Mouse (Mus musculus) forebrain, embryonic 15.5 days (tissue): ENCODE results near the gene Csnk2b. TPM values are rescaled to one million over a fixed set of nuclear protein-coding genes. Genes with fewer than 3 reads are reported as not detected.
"Not testable (repeated sequence)": the region's sequence is repeated elsewhere in the genome, so short reads cannot be mapped to it uniquely, and the experiment has no call there.

ENCODE experiments used
- ATAC-seq: fragments of 200-750 bp; cut with Nextera tagmentation; replicated peaks from 2 replicates; pipeline ENCODE4 v1.8.0; 2017; ENCODE audit warnings: mild to moderate bottlenecking, moderate TSS enrichment, moderate library complexity
- H3K27ac ChIP-seq: fragments of 300-500 bp; sonication (generic); replicated peaks from 2 replicates; pipeline ENCODE4 v1.5.1; 2015; ENCODE audit warnings: mild to moderate bottlenecking, inconsistent platforms
- H3K27me3 ChIP-seq: fragments of 300-500 bp; sonication (generic); 2 replicates; pipeline ENCODE4 v1.6.1; 2015; ENCODE audit warnings: inconsistent platforms
- H3K36me3 ChIP-seq: fragments of 300-500 bp; sonication (generic); 2 replicates; pipeline ENCODE4 v1.6.1; 2015; ENCODE audit warnings: mild to moderate bottlenecking, inconsistent platforms
- H3K4me1 ChIP-seq: fragments of 300-500 bp; sonication (generic); 2 replicates; pipeline ENCODE4 v1.6.1; 2015; ENCODE audit warnings: inconsistent platforms
- H3K4me2 ChIP-seq: fragments of 300-500 bp; sonication (generic); replicated peaks from 2 replicates; pipeline ENCODE4 v1.6.1; 2015; ENCODE audit warnings: mild to moderate bottlenecking, inconsistent platforms
- H3K4me3 ChIP-seq: fragments of 300-500 bp; sonication (generic); 2 replicates; pipeline ENCODE4 v1.5.1; 2015; ENCODE audit warnings: mild to moderate bottlenecking, inconsistent platforms
- H3K9ac ChIP-seq: fragments of 300-500 bp; sonication (generic); replicated peaks from 2 replicates; pipeline ENCODE4 v1.6.1; 2015; ENCODE audit warnings: mild to moderate bottlenecking, inconsistent platforms
- H3K9me3 ChIP-seq: fragments of 300-500 bp; sonication (generic); 2 replicates; pipeline ENCODE4 v1.6.1; 2016; ENCODE audit warnings: inconsistent platforms
- WGBS: fragments of 180-500 bp; shearing (Covaris S2); methylation state at CpG from one replicate; pipeline ENCODE4 v1.1.7; 2015; ENCODE audit warnings: mixed read lengths; 5-methylcytosine and 5-hydroxymethylcytosine counted together
- polyA plus RNA-seq: library from polyadenylated mRNA; unstranded; fragments of >200 nt; fragmentation: Nextera tagmentation; extraction: Ambion mirVana; gene quantifications from 2 replicates; pipeline ENCODE4 v1.2.1, GENCODE M21; 2015

The Csnk2b gene
- polyA plus RNA-seq, 1 experiment from 2014 or later, result 309 TPM

DNA sequence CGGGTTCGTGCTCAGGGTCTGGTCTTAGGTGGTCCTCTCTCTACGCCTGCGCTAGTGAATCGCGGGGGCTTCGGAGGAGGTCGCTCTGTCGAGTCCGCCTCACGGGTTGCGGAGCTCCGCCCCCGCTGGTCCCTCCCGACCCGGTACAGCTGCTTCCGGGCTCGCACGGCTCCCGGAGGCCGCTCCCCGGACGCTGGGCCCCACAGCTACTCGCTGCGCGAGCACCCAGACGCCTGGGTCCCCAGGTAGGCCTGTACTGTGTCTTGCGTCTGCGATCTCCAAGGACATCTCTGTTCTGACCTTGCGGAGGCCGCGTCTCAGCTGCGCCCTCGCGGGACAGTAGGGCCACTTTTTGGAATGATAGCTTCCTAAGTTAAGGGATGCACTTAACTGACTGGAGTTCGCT, 4.4 kb upstream of the Csnk2b start, which contains the start of gene D17H6S53E:
Gene D17H6S53E (plus strand): TSS at position 168 of the 406 bp plus-strand sequence.
- Histone ChIP-seq H3K9ac (peak within 1 kb of the TSS; percentile 85), H3K4me1 (peaks cover 40% of the 10 kb centered on the region), H3K36me3 (peaks cover 14% of the 10 kb centered on the region), H3K4me3 (peak within 1 kb of the TSS; percentile 86), H3K27ac (peak within 1 kb of the TSS; percentile 80), H3K4me2 (peak within 1 kb of the TSS; percentile 83), H3K9me3 (no peaks in the 10 kb centered on the region), H3K27me3 (no peaks in the 10 kb centered on the region)
- ATAC-seq, result peak; percentile 17; the same call in 1 of the 2 replicates
- 0% methylated on average over 36 of the region's 36 CpGs for WGBS

DNA sequence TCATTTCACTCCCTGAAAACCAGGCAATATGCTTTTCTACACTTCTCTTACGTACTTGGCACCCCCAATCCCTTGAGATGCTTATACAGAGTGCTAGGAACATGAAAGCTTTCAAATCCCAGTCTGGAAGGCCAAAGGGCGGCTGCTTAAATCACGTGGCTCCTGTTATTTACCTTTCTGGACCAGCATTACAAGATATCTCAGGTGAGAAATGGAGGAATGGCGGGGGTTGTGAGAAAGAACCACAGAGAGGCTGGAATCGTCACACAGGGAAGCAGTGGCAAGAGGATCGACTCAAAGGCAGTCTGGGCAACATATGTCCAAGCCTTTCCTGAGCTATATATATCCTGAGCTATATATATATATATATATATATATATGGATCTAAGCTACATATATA, 3.7 kb upstream of the Csnk2b start:
- peak overlapping the region; percentile 86 for H3K4me3 ChIP-seq
- no peak for ATAC-seq
- H3K27me3 ChIP-seq, result no peaks in the 10 kb centered on the region
- WGBS, result 35% methylated on average over 6 of the region's 6 CpGs
- peak overlapping the region; percentile 83 for H3K4me2 ChIP-seq
- peaks cover 14% of the 10 kb centered on the region for H3K36me3 ChIP-seq
- H3K4me1 ChIP-seq, result peaks cover 41% of the 10 kb centered on the region
- no peaks in the 10 kb centered on the region for H3K9me3 ChIP-seq
- peak overlapping the region; percentile 85 for H3K9ac ChIP-seq
- peak overlapping the region; percentile 80; the same call in 1 of the 2 replicates for H3K27ac ChIP-seq

DNA sequence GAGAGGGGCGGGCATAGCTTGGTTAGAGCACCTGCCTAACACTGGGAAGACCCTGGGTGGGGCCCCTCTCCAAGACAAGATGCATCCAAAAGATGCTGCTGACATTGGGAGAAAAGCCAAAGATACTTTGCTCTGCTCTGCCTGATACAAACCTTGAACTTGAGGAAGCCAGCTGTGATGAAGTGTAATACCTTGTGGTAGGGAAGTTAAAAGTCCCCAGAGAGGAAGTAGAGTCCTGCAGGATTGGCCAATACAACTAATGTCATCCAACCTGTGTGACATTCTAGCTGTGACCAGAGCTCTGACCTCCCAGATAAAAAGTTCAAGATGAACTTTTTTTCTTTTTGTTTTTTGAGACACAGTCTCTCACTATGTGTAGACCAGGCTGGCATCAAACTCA, 3.2 kb upstream of the Csnk2b start:
- no peak overlapping the region for H3K9ac ChIP-seq
- ATAC-seq, result no peak
- no peak overlapping the region for H3K4me3 ChIP-seq
- WGBS, result 100% methylated on average over 1 of the region's 1 CpGs
- peaks cover 14% of the 10 kb centered on the region for H3K36me3 ChIP-seq
- H3K4me2 ChIP-seq, result no peak overlapping the region
- H3K9me3 ChIP-seq, result no peaks in the 10 kb centered on the region
- no peak overlapping the region for H3K27ac ChIP-seq
- peaks cover 46% of the 10 kb centered on the region for H3K4me1 ChIP-seq
- H3K27me3 ChIP-seq, result no peaks in the 10 kb centered on the region

DNA sequence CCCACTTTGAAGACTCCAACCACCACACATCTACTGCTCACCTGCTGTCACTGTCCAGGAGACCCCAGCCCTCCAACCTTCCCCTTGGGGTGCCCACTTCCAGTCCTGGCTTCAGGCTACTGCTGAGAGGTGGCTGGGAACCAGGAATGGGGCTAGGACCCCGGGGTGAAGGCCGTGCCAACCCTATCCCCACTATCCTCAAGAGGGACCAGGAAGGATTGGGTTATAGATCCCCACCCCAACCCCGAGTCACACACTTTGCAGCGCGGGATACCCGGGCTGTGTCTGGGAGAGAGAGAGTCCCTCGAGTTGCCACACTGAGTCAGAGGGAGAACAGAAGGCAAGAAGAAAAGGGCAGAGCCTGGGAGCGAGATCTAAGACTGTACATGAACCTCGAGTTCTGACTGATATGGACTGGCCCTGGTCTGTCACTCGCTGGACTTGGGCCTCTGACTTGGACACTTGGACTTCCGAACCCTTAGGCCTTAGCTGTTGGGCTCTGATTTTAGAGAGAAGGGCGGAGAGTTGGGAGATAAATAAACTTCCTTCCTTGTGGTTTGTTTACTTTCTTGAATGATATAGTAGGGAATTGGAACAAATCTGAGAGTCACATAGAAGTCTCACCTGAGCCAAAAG, 2.5 kb upstream of the Csnk2b start:
- H3K27me3 ChIP-seq, H3K9ac ChIP-seq, H3K27ac ChIP-seq, H3K4me3 ChIP-seq, ATAC-seq, H3K4me2 ChIP-seq, H3K9me3 ChIP-seq: not testable (repeated sequence)
- Histone ChIP-seq H3K4me1 (peaks cover 52% of the 10 kb centered on the region), H3K36me3 (peaks cover 14% of the 10 kb centered on the region)
- 88% methylated on average over 12 of the region's 12 CpGs for WGBS

DNA sequence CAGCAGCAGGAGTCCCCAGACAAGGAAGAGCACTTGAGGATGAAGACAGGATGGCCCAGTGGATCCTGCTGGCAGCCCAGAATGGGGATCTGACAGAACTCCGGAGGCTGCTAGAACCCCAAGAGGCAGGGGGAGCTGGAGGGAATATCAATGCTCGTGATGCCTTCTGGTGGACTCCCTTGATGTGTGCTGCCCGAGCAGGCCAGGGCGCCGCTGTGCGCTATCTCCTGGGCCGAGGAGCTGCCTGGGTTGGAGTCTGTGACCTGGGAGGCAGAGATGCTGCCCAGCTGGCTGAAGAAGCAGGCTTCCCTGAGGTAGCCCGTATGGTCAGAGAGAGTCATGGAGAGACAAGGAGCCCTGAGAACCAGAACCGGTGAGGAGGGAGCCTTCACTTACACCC, 1.4 kb upstream of the Csnk2b start:
- H3K27ac ChIP-seq, H3K4me3 ChIP-seq, H3K9me3 ChIP-seq, H3K27me3 ChIP-seq, ATAC-seq, H3K9ac ChIP-seq, H3K4me2 ChIP-seq: not testable (repeated sequence)
- Histone ChIP-seq H3K36me3 (peaks cover 21% of the 10 kb centered on the region), H3K4me1 (peaks cover 49% of the 10 kb centered on the region)
- WGBS, result 93% methylated on average over 9 of the region's 9 CpGs

DNA sequence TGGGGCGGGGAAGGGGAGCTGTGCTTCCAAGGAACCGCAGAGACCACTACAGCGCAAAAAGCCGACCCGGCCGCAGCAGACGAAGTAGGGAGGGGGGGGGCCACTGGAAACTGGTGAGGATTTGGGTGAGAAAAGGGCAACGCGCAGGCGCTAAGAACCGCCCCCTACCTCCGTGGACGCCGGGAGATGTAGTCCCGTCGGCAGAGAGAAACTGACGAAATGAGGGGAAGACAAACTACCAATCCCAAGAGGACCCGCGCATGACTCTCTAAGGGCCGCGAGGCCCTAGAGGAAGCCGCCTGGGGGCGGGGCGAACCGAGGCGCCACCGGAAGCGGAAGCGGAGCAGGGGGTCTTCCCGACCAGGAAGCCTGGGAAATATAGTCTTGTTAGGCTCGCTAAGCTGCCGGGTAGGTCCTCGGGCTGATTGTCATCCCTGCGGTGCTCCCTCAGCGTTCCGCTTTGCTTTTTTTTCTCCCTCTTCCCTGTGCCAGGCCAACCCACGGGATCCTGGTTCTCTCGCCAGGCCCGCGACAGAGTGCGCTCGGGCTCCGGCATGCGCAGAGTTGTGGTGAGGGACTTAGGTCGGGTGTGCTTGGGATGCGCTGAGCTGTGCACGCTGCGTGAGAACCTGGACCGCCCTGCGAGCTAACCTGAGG, 582 bp downstream of the Csnk2b start, which contains the start of gene Gpank1:
Gene Gpank1 (plus strand): TSS at position 313 of the 657 bp plus-strand sequence.
- peak; percentile 96 for ATAC-seq

DNA sequence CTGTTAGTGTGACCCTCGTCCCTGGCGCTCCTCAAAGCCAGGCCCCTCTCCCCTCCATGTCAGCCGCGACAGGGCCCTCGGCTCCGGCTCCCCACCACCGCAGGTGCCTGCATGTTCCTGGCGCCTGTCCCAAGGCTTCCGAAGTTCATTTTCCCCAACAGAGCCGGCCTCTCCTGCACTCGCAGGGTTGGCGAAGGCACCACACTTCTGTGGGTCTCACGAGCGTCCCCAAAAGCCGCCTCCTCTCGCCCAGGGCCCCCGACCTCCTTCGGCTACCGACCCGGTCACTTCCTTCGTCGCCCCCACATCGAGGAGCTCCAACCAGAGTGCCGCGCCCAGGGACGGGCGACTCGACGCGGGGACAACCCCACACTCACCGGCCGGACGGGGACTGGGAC, 1.1 kb downstream of the Csnk2b start:
- H3K27me3 ChIP-seq, result no peaks in the 10 kb centered on the region
- peaks cover 30% of the 10 kb centered on the region for H3K4me1 ChIP-seq
- peaks cover 42% of the 10 kb centered on the region for H3K36me3 ChIP-seq
- H3K27ac ChIP-seq, result peak overlapping the region; percentile 74
- H3K9ac ChIP-seq, result peak overlapping the region; percentile 98
- H3K4me3 ChIP-seq, result peak overlapping the region; percentile 94
- H3K4me2 ChIP-seq, result peak overlapping the region; percentile 93
- H3K9me3 ChIP-seq, result no peaks in the 10 kb centered on the region
- under 1% methylated on average over 33 of the region's 33 CpGs for WGBS
- no peak for ATAC-seq

More for the DNA sequence above, 582 bp downstream of the Csnk2b start, which contains the start of gene Gpank1:
- Histone ChIP-seq H3K4me3 (peak within 1 kb of the TSS; percentile 94), H3K9ac (peak within 1 kb of the TSS; percentile 98), H3K36me3 (peaks cover 36% of the 10 kb centered on the region), H3K27ac (peak within 1 kb of the TSS; percentile 94), H3K9me3 (no peaks in the 10 kb centered on the region), H3K4me1 (peaks cover 34% of the 10 kb centered on the region), H3K27me3 (no peaks in the 10 kb centered on the region), H3K4me2 (peak within 1 kb of the TSS; percentile 93)
- under 1% methylated on average over 50 of the region's 50 CpGs for WGBS

DNA sequence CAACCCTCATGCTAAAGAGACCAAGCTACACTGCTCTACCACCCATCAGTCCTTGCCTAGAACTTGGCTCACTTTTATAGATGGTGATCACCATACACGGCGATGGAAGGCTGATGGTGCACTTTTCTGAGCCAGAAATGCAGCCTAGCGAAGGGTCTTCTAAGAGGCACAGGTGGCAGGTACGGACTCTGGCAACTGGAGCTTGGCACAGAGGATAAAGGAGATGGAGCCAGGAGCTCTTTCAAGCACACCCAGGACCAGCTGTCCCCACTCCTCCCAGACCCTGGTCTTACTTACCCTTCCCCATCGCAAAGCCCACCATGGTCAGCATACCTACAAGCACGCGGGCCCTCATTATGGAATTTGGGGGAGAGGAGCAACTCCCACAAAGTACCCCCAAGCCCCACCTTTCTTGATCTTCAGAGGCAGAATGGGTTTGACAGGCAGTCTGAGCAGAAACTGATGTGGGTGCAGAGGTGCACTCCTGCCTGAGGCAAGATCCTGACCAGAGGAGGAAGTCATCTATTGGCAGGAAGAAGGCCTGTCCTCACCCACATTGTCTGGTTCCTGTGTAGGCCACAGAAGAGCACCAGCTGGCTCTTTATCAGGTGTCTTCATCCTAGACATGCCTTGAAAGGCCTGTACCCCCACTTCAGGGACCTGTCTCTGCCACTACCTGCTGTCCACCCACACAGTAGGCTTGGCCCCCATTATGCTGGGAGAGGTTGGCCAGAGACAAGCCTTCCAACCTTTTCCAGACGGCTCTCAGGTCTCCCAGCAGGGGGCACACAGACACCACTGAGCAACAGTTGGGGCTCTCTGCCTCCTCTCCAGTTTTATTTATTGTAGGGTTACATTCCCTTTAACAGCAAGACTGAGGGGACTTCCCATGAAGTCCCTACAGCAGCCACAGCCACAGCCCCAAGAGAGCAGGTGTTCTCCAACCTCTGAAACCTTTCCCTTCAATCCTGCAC, 6.5 kb downstream of the Csnk2b start, which contains the start of gene Ly6g5b:
Gene Ly6g5b (minus strand): TSS at position 383 of the 974 bp plus-strand sequence.
- peaks cover 46% of the 10 kb centered on the region for H3K36me3 ChIP-seq
- 81% methylated on average over 8 of the region's 8 CpGs for WGBS

DNA sequence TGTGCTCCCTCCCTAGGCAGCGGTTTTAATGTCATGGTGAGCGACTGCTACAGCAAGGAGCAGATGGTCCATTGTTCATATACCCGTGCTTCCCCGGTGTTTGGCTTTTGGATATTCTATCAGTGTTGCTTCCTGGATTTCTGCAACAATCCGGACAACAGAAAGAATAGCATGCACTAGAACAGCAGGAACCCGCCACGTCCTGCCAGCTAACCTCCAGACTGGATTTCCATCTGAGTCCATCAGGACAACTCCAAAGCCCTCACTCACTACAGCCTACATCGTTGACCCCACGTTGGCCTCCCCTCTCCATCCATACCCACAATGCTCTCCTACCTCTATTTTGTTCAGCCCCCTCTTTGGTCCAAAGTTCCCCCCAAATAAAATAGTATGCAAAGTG, 10.1 kb downstream of the Csnk2b start:
- Histone ChIP-seq H3K27ac (no peak overlapping the region), H3K4me1 (no peaks in the 10 kb centered on the region), H3K9ac (no peak overlapping the region), H3K4me2 (no peak overlapping the region), H3K36me3 (peaks cover 28% of the 10 kb centered on the region), H3K9me3 (no peaks in the 10 kb centered on the region), H3K27me3 (no peaks in the 10 kb centered on the region), H3K4me3 (no peak overlapping the region)
- no peak for ATAC-seq
- 74% methylated on average over 9 of the region's 9 CpGs for WGBS

More for the DNA sequence above, 6.5 kb downstream of the Csnk2b start, which contains the start of gene Ly6g5b:
- Histone ChIP-seq H3K4me2 (no peak within 1 kb of the TSS), H3K27ac (no peak within 1 kb of the TSS), H3K9me3 (no peaks in the 10 kb centered on the region), H3K4me3 (no peak within 1 kb of the TSS), H3K4me1 (peaks cover 8% of the 10 kb centered on the region), H3K27me3 (no peaks in the 10 kb centered on the region), H3K9ac (no peak within 1 kb of the TSS)
- ATAC-seq, result no peak

DNA sequence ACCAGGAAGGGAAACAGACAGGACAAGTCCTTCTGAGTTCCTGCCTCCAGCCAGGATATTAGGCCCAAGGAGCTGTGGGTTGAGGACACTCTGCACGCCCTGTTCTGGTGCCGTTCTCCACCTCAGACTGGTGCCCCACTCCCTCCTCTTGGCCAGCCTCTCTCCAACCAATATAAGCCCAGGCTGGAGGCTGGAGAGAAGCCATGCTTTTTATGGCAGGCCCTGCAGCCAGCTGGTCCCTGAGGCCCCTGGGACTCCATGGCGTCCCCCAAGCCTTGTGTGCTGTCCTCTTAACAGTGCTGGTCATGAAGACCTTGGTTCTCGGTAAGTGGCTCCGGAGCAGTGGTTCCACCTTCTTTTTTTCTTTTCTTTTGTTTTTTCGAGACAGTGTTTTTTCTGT, 13.8 kb downstream of the Csnk2b start, which contains the start of gene Ly6g5c:
Gene Ly6g5c (plus strand): TSS at position 183 of the 400 bp plus-strand sequence.
- Histone ChIP-seq H3K9ac (no peak within 1 kb of the TSS), H3K9me3 (no peaks in the 10 kb centered on the region), H3K4me3 (no peak within 1 kb of the TSS), H3K36me3 (peaks cover 5% of the 10 kb centered on the region), H3K27me3 (no peaks in the 10 kb centered on the region), H3K27ac (no peak within 1 kb of the TSS), H3K4me1 (peaks cover 6% of the 10 kb centered on the region), H3K4me2 (no peak within 1 kb of the TSS)
- WGBS, result 87% methylated on average over 6 of the region's 6 CpGs
- ATAC-seq, result no peak

DNA sequence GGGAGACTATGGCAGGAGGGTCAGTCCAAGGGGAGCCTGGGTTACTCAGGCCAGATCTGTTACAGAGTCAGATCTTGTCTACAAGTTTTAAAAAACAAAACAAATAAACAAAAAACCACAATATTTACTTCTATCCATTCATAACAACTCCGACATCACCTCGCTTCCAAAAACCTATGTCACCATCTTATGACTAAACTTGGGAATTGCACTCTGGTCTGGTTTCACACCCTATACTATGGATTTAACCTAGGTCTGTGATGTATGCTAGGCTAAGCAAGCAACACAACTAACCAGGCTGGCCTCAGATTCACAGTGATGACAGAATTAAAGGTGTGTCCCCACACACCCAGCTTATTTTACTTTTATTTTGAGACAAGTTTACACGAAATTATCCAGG, 15.3 kb downstream of the Csnk2b start:
- no peak overlapping the region for H3K9ac ChIP-seq
- peaks cover 6% of the 10 kb centered on the region for H3K4me1 ChIP-seq
- H3K4me2 ChIP-seq, result peak overlapping the region; percentile 31; the same call in 1 of the 2 replicates
- no peak for ATAC-seq
- H3K27me3 ChIP-seq, result no peaks in the 10 kb centered on the region
- no peaks in the 10 kb centered on the region for H3K9me3 ChIP-seq
- H3K36me3 ChIP-seq, result peaks cover 20% of the 10 kb centered on the region
- no peak overlapping the region for H3K4me3 ChIP-seq
- no peak overlapping the region; the same call in 1 of the 2 replicates for H3K27ac ChIP-seq
- WGBS, result 59% methylated on average over 3 of the region's 3 CpGs
